Mouse (Mus musculus): Measurements from ENCODE around the gene Eif3d. TPM values are rescaled to one million over a fixed set of nuclear protein-coding genes. Genes with fewer than 3 reads are reported as not detected.

The Eif3d gene
- total and polyA plus RNA-seq, 3 experiments = 302 to 493 (median 344) TPM

DNA sequence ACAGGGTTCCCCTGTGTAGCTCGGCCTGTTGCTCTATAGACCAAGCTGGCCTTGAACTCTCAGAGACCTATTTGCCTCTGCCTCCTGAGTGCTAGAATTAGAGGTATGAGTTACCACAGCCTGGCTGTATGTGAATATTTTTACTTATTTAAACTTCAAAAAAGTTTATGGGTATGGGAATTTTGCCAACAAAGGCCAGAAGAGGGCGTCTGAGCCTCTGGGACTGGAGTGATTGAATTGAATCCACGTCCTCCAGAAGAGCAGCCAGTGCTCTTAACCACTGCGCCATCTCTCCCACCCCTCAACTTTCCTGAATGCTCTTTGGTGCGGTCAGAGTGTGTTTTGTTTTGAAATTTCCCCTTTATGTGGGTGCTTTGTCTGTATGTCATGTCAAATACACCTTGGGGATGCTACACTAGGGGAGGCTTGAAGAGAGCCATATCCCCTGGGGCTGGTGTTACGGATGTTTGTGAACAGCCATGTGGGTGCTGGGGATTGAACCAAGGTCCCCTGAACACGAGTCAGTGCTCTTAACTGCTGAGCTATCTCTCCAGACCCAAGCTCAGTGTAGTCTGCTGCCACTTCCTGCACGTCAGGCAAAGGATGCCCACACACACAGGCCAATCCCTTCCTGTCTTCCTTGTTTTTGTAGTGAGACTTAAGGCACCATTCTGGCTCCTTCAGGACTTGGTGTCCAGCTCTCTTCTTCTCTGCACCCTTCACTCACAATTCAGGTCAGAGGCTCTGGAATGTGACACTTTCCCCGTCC lies 47.2 kb downstream of the Eif3d start:
- TF ChIP-seq SIN3A (IDR thresholded peaks at IDR 0.05; ENCODE audit: low read length) (no peak), USF2 (conservative IDR thresholded peaks at IDR 0.05; ENCODE audit: low read depth, low read length) (no peak), CTCF (conservative IDR thresholded peaks at IDR 0.05 in 1 of 2, IDR thresholded peaks at IDR 0.05 in 1 of 2; ENCODE audit: low read depth in 2 of 2, low read length in 2 of 2) (peak in 1 of 2 experiments; percentile 48; a peak in 2 of 4 replicates), CHD2 (IDR thresholded peaks at IDR 0.05; ENCODE audit: low read length) (no peak), BHLHE40 (IDR thresholded peaks at IDR 0.05; ENCODE audit: low read depth, low read length) (no peak)
- Histone ChIP-seq H3K9ac (ENCODE audit: insufficient read depth, low read depth) (no peak overlapping the region), H3K27me3 (replicated peaks) (no peaks in the 10 kb centered on the region), H3K36me3 (replicated peaks in 1 of 2; ENCODE audit: control insufficient read depth in 1 of 2, insufficient read depth in 1 of 2, low read length in 1 of 2) (peaks cover 57 to 87% of the 10 kb centered on the region in 2 experiments), H3K79me2 (replicated peaks; ENCODE audit: control insufficient read depth, extremely low read depth, insufficient read depth, poor library complexity, severe bottlenecking) (peaks cover 13% of the 10 kb centered on the region), H3K4me1 (ENCODE audit: control insufficient read depth in 1 of 2, insufficient read depth in 2 of 2) (peaks cover 4 to 53% of the 10 kb centered on the region in 2 experiments; a peak in 3 of 4 replicates), H3K9me3 (replicated peaks; ENCODE audit: low read length) (no peaks in the 10 kb centered on the region), H3K4me3 (replicated peaks in 1 of 3; ENCODE audit: low read depth in 2 of 3, low read length in 2 of 3, poor library complexity in 1 of 3) (no peak overlapping the region), H3K4me2 (ENCODE audit: insufficient read depth, low read depth, poor library complexity, severe bottlenecking) (no peak overlapping the region), H3K27ac (ENCODE audit: insufficient read depth, low read depth) (no peak overlapping the region)
- no peak for DNase-seq (ENCODE audit: extremely low read depth)
- in situ Hi-C loops (cut with MboI; ENCODE audit: low pct_ligation_motif_present, low pct_unique_long_range_greater_than_20kb, low sequenced_read_pairs) = no loop called here
- dilution Hi-C loops (cut with MboI; ENCODE audit: extremely low pct_ligation_motif_present, extremely low pct_unique_long_range_greater_than_20kb, low sequenced_read_pairs) = no loop called here

GRCm38 (mm10) chr15:77922710-77923109 lies 47.9 kb downstream of the Eif3d start:
- in situ Hi-C loops (cut with MboI; ENCODE audit: low pct_ligation_motif_present, low pct_unique_long_range_greater_than_20kb, low sequenced_read_pairs) = no loop called here
- Histone ChIP-seq H3K4me2 (ENCODE audit: insufficient read depth, low read depth, poor library complexity, severe bottlenecking) (no peak overlapping the region), H3K27me3 (replicated peaks) (no peaks in the 10 kb centered on the region), H3K4me1 (ENCODE audit: control insufficient read depth in 1 of 2, insufficient read depth in 2 of 2) (peaks cover 4 to 50% of the 10 kb centered on the region in 2 experiments; a peak in 3 of 4 replicates), H3K4me3 (replicated peaks in 1 of 3; ENCODE audit: low read depth in 2 of 3, low read length in 2 of 3, poor library complexity in 1 of 3) (no peak overlapping the region), H3K36me3 (replicated peaks in 1 of 2; ENCODE audit: control insufficient read depth in 1 of 2, insufficient read depth in 1 of 2, low read length in 1 of 2) (peaks cover 60 to 93% of the 10 kb centered on the region in 2 experiments), H3K9ac (ENCODE audit: insufficient read depth, low read depth) (no peak overlapping the region), H3K9me3 (replicated peaks; ENCODE audit: low read length) (no peaks in the 10 kb centered on the region), H3K79me2 (replicated peaks; ENCODE audit: control insufficient read depth, extremely low read depth, insufficient read depth, poor library complexity, severe bottlenecking) (peaks cover 11% of the 10 kb centered on the region), H3K27ac (ENCODE audit: insufficient read depth, low read depth) (no peak overlapping the region)
- dilution Hi-C loops (cut with MboI; ENCODE audit: extremely low pct_ligation_motif_present, extremely low pct_unique_long_range_greater_than_20kb, low sequenced_read_pairs) = no loop called here
- no peak for TF ChIP-seq POLR2AphosphoS2 (IDR thresholded peaks at IDR 0.05; ENCODE audit: low read depth, low read length)
- TF ChIP-seq ETS1 (conservative IDR thresholded peaks at IDR 0.05; ENCODE audit: low read depth, low read length) = no peak
- no peak for DNase-seq (ENCODE audit: extremely low read depth)

- no peaks in the 10 kb centered on the region for H3K27me3 ChIP-seq (replicated peaks)
- DNase-seq (ENCODE audit: extremely low read depth) = no peak
- no peak overlapping the region for H3K27ac ChIP-seq (ENCODE audit: insufficient read depth, low read depth)
- H3K4me3 ChIP-seq (replicated peaks in 1 of 3; ENCODE audit: low read depth in 2 of 3, low read length in 2 of 3, poor library complexity in 1 of 3) = no peak overlapping the region
- no peaks in the 10 kb centered on the region for H3K9me3 ChIP-seq (replicated peaks; ENCODE audit: low read length)
- H3K79me2 ChIP-seq (replicated peaks; ENCODE audit: control insufficient read depth, extremely low read depth, insufficient read depth, poor library complexity, severe bottlenecking) = 0 out of 2 replicates have a peak, but pooled peaks cover 5% of the 10 kb centered on the region
- H3K4me2 ChIP-seq (ENCODE audit: insufficient read depth, low read depth, poor library complexity, severe bottlenecking) = no peak overlapping the region
- H3K9ac ChIP-seq (ENCODE audit: insufficient read depth, low read depth) = no peak overlapping the region
- in situ Hi-C loops (cut with MboI; ENCODE audit: low pct_ligation_motif_present, low pct_unique_long_range_greater_than_20kb, low sequenced_read_pairs) (no loop called here), dilution Hi-C loops (cut with MboI; ENCODE audit: extremely low pct_ligation_motif_present, extremely low pct_unique_long_range_greater_than_20kb, low sequenced_read_pairs) (no loop called here)
- peaks cover 55 to 91% of the 10 kb centered on the region in 2 experiments for H3K36me3 ChIP-seq (replicated peaks in 1 of 2; ENCODE audit: control insufficient read depth in 1 of 2, insufficient read depth in 1 of 2, low read length in 1 of 2)
- H3K4me1 ChIP-seq (ENCODE audit: control insufficient read depth in 1 of 2, insufficient read depth in 2 of 2) = peaks cover 2 to 41% of the 10 kb centered on the region in 2 experiments; a peak in 3 of 4 replicates
- TF ChIP-seq MYC (IDR thresholded peaks at IDR 0.05; ENCODE audit: low read depth, low read length) = no peak
- TF ChIP-seq POLR2AphosphoS2 (IDR thresholded peaks at IDR 0.05; ENCODE audit: low read depth, low read length) = no peak
- TF ChIP-seq USF2 (conservative IDR thresholded peaks at IDR 0.05; ENCODE audit: low read depth, low read length) = no peak
- no peak for TF ChIP-seq POLR2A (IDR thresholded peaks at IDR 0.05; ENCODE audit: low read depth, low read length)
- TF ChIP-seq CHD2 (IDR thresholded peaks at IDR 0.05; ENCODE audit: low read length) = no peak
- TF ChIP-seq GABPA (IDR thresholded peaks at IDR 0.05; ENCODE audit: insufficient replicate concordance, low read depth, low read length) = no peak
- no peak for TF ChIP-seq EP300 (IDR thresholded peaks at IDR 0.05; ENCODE audit: low read length)
- TF ChIP-seq MAFK (IDR thresholded peaks at IDR 0.05; ENCODE audit: insufficient replicate concordance, low read length) = no peak
- no peak for TF ChIP-seq NRF1 (IDR thresholded peaks at IDR 0.05; ENCODE audit: low read depth, low read length)
- no peak for TF ChIP-seq CTCF (conservative IDR thresholded peaks at IDR 0.05 in 1 of 2, IDR thresholded peaks at IDR 0.05 in 1 of 2; ENCODE audit: low read depth in 2 of 2, low read length in 2 of 2)
- no peak for TF ChIP-seq RCOR1 (conservative IDR thresholded peaks at IDR 0.05; ENCODE audit: low read depth, low read length)
- no peak for TF ChIP-seq KAT2A (IDR thresholded peaks at IDR 0.05; ENCODE audit: insufficient replicate concordance, low read length)
- no peak for TF ChIP-seq UBTF (IDR thresholded peaks at IDR 0.05; ENCODE audit: low read depth, low read length)
- TF ChIP-seq CHD1 (IDR thresholded peaks at IDR 0.05; ENCODE audit: low read depth, low read length) = no peak
- no peak for TF ChIP-seq ZMIZ1 (IDR thresholded peaks at IDR 0.05; ENCODE audit: low read depth, low read length)
Observed at GRCm38 (mm10) chr15:77921636-77922035, 49.0 kb downstream of the Eif3d start.

All from CH12.LX (cell line).